Mouse (Mus musculus): ENCODE results near the gene Sbsn.

The Sbsn gene

GRCm38 (mm10) chr7:30757001-30757400, 5.7 kb downstream of the Sbsn start:
- DNase-seq (ENCODE audit: low read depth): no peak

- no peak for DNase-seq (ENCODE audit: low read depth)
Measured at GRCm38 (mm10) chr7:30758853-30759252, 7.6 kb downstream of the Sbsn start.

- DNase-seq (ENCODE audit: low read depth): no peak
Measured at GRCm38 (mm10) chr7:30761769-30762352, 10.6 kb downstream of the Sbsn start.

GRCm38 (mm10) chr7:30763456-30763855, 12.2 kb downstream of the Sbsn start, which contains the start of gene Dmkn:
Gene Dmkn, plus strand, starts transcription at chr7:30763756.
- DNase-seq (ENCODE audit: low read depth): no peak

- no peak for DNase-seq (ENCODE audit: low read depth)
Measured at GRCm38 (mm10) chr7:30765173-30765572, 13.9 kb downstream of the Sbsn start.

GRCm38 (mm10) chr7:30766408-30766807, 15.1 kb downstream of the Sbsn start:
- no peak for DNase-seq (ENCODE audit: low read depth)

GRCm38 (mm10) chr7:30769236-30769635, 18.0 kb downstream of the Sbsn start:
- DNase-seq (ENCODE audit: low read depth): no peak

- DNase-seq (ENCODE audit: low read depth): no peak
Measured at GRCm38 (mm10) chr7:30776104-30776503, 24.8 kb downstream of the Sbsn start.

GRCm38 (mm10) chr7:30777081-30777579, 25.9 kb downstream of the Sbsn start:
- DNase-seq (ENCODE audit: low read depth): no peak

- no peak for DNase-seq (ENCODE audit: low read depth)
Measured at GRCm38 (mm10) chr7:30777911-30778310, 26.6 kb downstream of the Sbsn start.

- DNase-seq (ENCODE audit: low read depth): peak; percentile 56
Measured at GRCm38 (mm10) chr7:30781792-30782191, 30.5 kb downstream of the Sbsn start.

GRCm38 (mm10) chr7:30782658-30783057, 31.4 kb downstream of the Sbsn start:
- DNase-seq (ENCODE audit: low read depth): no peak

GRCm38 (mm10) chr7:30785154-30785553, 33.9 kb downstream of the Sbsn start:
- no peak for DNase-seq (ENCODE audit: low read depth)

GRCm38 (mm10) chr7:30785721-30786546, 34.7 kb downstream of the Sbsn start:
- DNase-seq (ENCODE audit: low read depth): no peak

- no peak for DNase-seq (ENCODE audit: low read depth)
Measured at GRCm38 (mm10) chr7:30787377-30788022, 36.2 kb downstream of the Sbsn start, which contains the start of gene Krtdap. Gene Krtdap, plus strand, starts transcription at chr7:30787896.

- no peak for DNase-seq (ENCODE audit: low read depth)
Measured at GRCm38 (mm10) chr7:30790141-30790540, 38.9 kb downstream of the Sbsn start.

GRCm38 (mm10) chr7:30791921-30792320, 40.6 kb downstream of the Sbsn start:
- no peak for DNase-seq (ENCODE audit: low read depth)

GRCm38 (mm10) chr7:30794921-30795320, 43.6 kb downstream of the Sbsn start:
- no peak for DNase-seq (ENCODE audit: low read depth)

- no peak for DNase-seq (ENCODE audit: low read depth)
Measured at GRCm38 (mm10) chr7:30796790-30797189, 45.5 kb downstream of the Sbsn start.

GRCm38 (mm10) chr7:30800653-30801052, 49.4 kb downstream of the Sbsn start:
- no peak for DNase-seq (ENCODE audit: low read depth)

GRCm38 (mm10) chr7:30803256-30803655, 52.0 kb downstream of the Sbsn start:
- no peak for DNase-seq (ENCODE audit: low read depth)

GRCm38 (mm10) chr7:30804026-30804715, 52.9 kb downstream of the Sbsn start:
- DNase-seq (ENCODE audit: low read depth): no peak

Measured in naive thymus-derived CD4-positive, alpha-beta T cell, adult 2 months (primary cell).